Mouse (Mus musculus): ENCODE results near the gene Cbx1. TPM values are rescaled to one million over a fixed set of nuclear protein-coding genes. Genes with fewer than 3 reads are reported as not detected.

Cbx1 gene
- polyA plus RNA-seq, 2 experiments = 87.8 to 98.9 TPM

DNA sequence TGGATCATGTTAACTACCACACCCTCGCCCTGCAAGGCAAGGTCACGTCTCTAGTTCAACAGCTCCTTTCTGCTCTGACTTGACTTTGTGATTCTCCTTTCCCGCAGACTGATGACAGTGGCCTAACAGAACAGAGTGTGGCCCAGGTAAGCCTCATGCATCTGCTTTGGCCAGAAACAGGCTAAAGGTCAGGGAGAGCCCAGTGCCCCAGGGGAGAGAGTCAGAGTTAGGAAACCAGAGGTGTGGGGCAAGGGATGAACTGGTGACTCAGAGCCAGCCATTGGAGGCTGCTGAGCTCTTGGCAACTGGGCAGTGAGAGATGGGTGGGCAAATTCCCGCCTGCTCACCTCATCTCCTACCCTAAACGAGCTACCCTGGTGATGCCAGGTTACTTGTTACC, 68.5 kb downstream of the Cbx1 start:
- TF ChIP-seq POLR2A (IDR thresholded peaks at IDR 0.05; ENCODE audit: borderline replicate concordance, extremely low read depth, insufficient read depth, insufficient read length) = no peak
- ATAC-seq (ENCODE audit: low FRiP score, low read depth) (no peak), DNase-seq (ENCODE audit: low spot score) (no peak)
- H3K27ac ChIP-seq (replicated peaks; ENCODE audit: low read depth, low read length) = no peak overlapping the region
- H3K27me3 ChIP-seq (ENCODE audit: control insufficient read depth, insufficient read depth, low read length) = no peaks in the 10 kb centered on the region
- H3K4me3 ChIP-seq (replicated peaks; ENCODE audit: low read length) = no peak overlapping the region
- H3K9me3 ChIP-seq (ENCODE audit: control insufficient read depth, low read length) = no peaks in the 10 kb centered on the region
- no peak overlapping the region for H3K9ac ChIP-seq (ENCODE audit: low read depth, low read length, severe bottlenecking)
- peaks cover 12% of the 10 kb centered on the region for H3K4me1 ChIP-seq (ENCODE audit: control insufficient read depth, insufficient read depth, low read length)
- no peak overlapping the region for H3K4me2 ChIP-seq (replicated peaks; ENCODE audit: low read depth, low read length, severe bottlenecking)
- 74% methylated on average over 5 of the region's 5 CpGs for WGBS
- peaks cover 40% of the 10 kb centered on the region for H3K36me3 ChIP-seq (ENCODE audit: control insufficient read depth, insufficient read depth, low read length)

MicroRNAs encoded within 50 kb of the gene (microRNA counts, 519-probe panel; counts per million panel counts)
- 4,398 counts per million, percentile 88 among the panel's probes with 10 or more counts for microRNA mmu-miR-152

Small RNA genes within 50 kb of the gene (microRNA-seq; reads per million reads assigned to microRNA genes)
- 368 reads per million, percentile 61 among the genes with 10 or more reads in this experiment for gene Mir152

Other genes with a start within 250 kb of the Cbx1 start
- 28.3 and 28.7 TPM in 2 replicates for gene Snx11, start 11.6 kb upstream of the Cbx1 start, polyA plus RNA-seq (2012; rRNA removed)
- 11.9 and 13.3 TPM in 2 replicates for gene Snx11, start 11.6 kb upstream of the Cbx1 start, polyA plus RNA-seq (2014; fragmentation: Nextera tagmentation; extraction: Ambion mirVana)
- gene Nfe2l1, start 40.8 kb downstream of the Cbx1 start, polyA plus RNA-seq (2012; rRNA removed) = 94.5 and 125 TPM in 2 replicates
- 42.0 and 49.6 TPM in 2 replicates for gene Nfe2l1, start 40.8 kb downstream of the Cbx1 start, polyA plus RNA-seq (2014; fragmentation: Nextera tagmentation; extraction: Ambion mirVana)
- 117 and 141 TPM in 2 replicates for gene Copz2, start 60.7 kb downstream of the Cbx1 start, polyA plus RNA-seq (2012; rRNA removed)
- gene Copz2, start 60.7 kb downstream of the Cbx1 start, polyA plus RNA-seq (2014; fragmentation: Nextera tagmentation; extraction: Ambion mirVana) = 201 and 210 TPM in 2 replicates
- 71.4 and 74.5 TPM in 2 replicates for gene Cdk5rap3, start 127.4 kb downstream of the Cbx1 start, polyA plus RNA-seq (2012; rRNA removed)
- 79.6 and 83.6 TPM in 2 replicates for gene Cdk5rap3, start 127.4 kb downstream of the Cbx1 start, polyA plus RNA-seq (2014; fragmentation: Nextera tagmentation; extraction: Ambion mirVana)
- gene Prr15l, start 139.0 kb downstream of the Cbx1 start, polyA plus RNA-seq (2012; rRNA removed) = 0.47 and 1.2 TPM in 2 replicates
- 3.3 and 3.7 TPM in 2 replicates for gene Prr15l, start 139.0 kb downstream of the Cbx1 start, polyA plus RNA-seq (2014; fragmentation: Nextera tagmentation; extraction: Ambion mirVana)
- 13.9 and 15.4 TPM in 2 replicates for gene Pnpo, start 154.9 kb downstream of the Cbx1 start, polyA plus RNA-seq (2012; rRNA removed)
- 22.6 and 24.2 TPM in 2 replicates for gene Pnpo, start 154.9 kb downstream of the Cbx1 start, polyA plus RNA-seq (2014; fragmentation: Nextera tagmentation; extraction: Ambion mirVana)
- 16.0 and 22.3 TPM in 2 replicates for gene Sp2, start 193.8 kb downstream of the Cbx1 start, polyA plus RNA-seq (2012; rRNA removed)
- 17.1 and 18.7 TPM in 2 replicates for gene Sp2, start 193.8 kb downstream of the Cbx1 start, polyA plus RNA-seq (2014; fragmentation: Nextera tagmentation; extraction: Ambion mirVana)
- gene Sp6, start 224.3 kb downstream of the Cbx1 start, polyA plus RNA-seq (2012; rRNA removed) = 4.8 and 5.6 TPM in 2 replicates
- gene Sp6, start 224.3 kb downstream of the Cbx1 start, polyA plus RNA-seq (2014; fragmentation: Nextera tagmentation; extraction: Ambion mirVana) = 3.9 and 4.5 TPM in 2 replicates
- gene Scrn2, start 240.8 kb downstream of the Cbx1 start, polyA plus RNA-seq (2012; rRNA removed) = 23.3 and 29.0 TPM in 2 replicates
- 20.3 and 21.4 TPM in 2 replicates for gene Scrn2, start 240.8 kb downstream of the Cbx1 start, polyA plus RNA-seq (2014; fragmentation: Nextera tagmentation; extraction: Ambion mirVana)